Mouse (Mus musculus): Measurements from ENCODE around the gene Trex2.
"Not testable (repeated sequence)": the region's sequence is repeated elsewhere in the genome, so short reads cannot be mapped to it uniquely, and the experiment has no call there.

Gene Trex2

DNA sequence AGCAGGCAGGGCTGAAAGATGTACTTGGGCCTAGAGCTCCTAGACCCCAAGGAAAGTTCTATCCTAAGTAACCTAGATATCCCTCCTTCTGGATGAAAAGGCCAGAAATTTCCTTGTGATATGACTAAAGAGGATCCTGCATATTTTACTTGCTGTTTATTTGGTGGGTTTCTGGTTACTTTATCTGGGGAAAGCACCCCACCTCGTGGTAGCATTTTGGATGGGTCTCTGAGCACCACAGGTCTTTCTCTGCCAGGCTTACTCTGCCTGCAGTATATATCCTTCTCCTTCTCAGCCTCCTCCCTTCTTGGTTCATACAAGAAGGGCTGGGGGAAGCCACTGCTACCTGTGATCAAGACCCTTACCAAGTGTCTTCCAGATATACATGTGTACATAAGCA is 22.4 kb downstream of the Trex2 start:
- DNase-seq = no peak

DNA sequence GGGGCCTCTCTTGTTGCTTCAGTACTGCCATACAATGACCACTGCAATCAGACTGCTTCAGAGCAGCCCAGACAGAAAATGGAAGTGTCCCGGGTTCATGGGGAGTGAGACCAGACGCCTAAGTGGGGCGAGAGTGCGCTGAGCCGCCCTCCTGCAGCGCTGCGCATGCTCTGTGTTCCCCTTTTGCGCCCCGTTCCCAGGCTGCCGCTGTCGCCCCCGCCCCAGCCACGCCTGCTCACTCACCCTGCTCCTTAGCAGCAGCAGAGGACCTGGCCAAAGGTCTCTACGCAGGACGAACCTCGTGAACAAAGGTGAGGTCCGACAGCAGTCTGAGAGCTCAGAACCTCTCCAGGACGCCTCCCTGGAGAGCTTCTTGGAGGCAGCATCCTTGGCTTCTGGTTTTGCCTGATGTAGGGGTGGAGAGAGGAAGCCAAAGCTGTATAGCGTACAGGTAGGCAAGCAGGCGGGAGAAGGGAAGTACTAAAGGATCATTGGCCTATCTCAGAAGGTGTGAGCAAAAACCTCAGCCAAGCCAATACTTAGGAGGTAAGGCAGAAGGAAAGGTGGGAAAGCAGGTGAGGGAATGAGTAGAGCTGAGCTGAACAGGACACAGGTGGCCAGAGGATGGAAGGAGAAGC is 24.1 kb downstream of the Trex2 start, which contains the start of gene Zfp92:
Gene Zfp92, plus strand, starts transcription at position 217 of the 638 bp plus-strand sequence.
- DNase-seq = no peak

DNA sequence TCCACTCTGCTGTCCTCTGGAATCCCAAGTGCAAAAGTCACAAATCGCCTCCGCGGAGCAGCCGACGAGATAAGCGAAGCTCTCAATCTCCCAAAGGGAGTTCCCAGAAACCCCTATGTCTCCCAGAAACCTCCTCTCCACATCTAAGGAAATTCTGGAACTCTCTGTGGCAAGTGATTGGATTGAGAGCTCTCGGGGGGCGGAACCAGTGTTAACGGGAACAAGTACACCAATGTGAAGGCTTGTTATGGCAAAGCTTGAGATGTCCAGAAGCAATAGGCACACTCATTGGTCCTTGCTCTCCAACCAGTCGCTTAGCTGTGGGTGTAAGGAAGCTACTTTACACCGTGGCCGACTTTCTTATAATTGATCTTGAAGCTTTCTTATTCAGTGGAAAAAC is 33.5 kb downstream of the Trex2 start:
- no peak for DNase-seq

DNA sequence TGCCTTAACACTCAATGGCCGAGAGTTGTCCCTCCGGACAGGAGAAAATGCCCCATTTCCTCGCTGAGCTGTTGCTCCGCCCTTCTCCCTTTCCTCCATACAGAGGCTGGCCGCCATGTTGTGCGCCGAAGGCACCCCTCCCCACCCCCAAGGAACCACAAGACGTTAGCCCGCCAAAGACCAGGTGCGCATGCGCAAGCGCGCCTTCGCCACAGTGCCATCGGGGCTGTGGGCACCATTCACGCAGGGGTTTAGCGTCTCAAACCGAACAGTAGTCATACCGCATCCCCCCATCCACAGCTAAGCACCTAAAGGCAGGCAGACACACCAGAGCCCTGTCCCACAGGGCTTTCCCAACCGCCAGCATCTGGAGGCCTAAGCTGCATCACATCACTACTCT is 34.2 kb downstream of the Trex2 start:
- DNase-seq = no peak

DNA sequence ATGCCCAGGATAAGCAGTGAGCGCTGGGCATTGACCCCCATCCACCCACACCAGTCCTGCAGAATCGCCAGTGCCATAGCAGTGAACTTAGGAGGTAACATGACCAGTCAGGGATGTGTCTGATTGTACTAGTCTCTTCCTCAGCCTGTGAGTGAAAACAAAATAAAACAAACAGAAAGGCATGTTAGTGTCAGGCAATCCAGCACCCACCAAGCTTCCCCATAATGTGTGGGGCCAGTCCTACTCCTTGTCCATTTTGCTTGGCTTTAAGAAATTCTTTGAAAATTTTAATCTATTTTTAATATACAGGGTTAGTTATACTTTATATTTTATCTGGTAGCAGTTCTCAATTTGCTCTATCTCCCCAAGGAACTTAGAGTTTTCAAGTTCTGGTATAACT is 36.5 kb downstream of the Trex2 start, which contains the start of gene Gm18336:
Gene Gm18336, minus strand, starts transcription at position 101 of the 400 bp plus-strand sequence.
- not testable (repeated sequence) for DNase-seq

DNA sequence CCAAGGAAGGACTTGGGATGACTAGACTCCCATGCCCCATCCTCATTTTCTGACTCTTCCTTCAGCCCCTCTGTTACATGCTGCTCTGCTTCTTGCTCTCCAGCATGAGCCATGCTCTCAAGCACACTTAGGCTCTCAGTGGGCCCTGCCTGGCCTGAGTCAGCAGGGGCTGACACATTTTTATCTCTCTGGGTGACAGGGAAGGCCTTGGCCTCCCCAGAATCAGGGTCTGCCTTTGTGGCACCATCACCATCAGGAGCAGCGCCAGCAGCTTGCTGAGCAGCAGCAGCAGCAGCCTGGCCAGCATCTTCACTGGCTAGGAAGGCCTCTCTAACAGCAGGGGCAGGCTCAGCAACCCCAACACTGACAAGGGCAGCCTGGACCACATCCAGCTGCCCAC is 38.7 kb downstream of the Trex2 start:
- DNase-seq = no peak

DNA sequence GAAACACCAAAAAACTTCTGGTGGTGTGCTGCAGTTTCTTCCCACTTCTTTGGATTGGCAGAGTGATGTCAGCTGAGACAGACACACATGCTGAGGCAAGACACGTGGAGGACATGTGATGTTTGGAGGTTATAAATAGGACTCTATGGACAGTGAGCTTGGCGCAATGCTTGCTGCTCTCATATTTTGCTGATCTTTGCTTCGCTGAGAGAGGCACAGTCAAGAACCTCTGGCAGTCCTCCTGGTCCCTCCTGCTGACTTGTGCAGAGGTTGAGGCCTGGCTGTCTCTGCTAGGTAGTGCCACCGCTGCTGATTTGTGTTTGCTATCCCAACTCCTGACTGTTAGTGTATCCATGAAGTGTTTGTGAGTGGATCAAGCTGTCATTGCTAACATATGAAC is 43.7 kb downstream of the Trex2 start:
- DNase-seq = no peak

DNA sequence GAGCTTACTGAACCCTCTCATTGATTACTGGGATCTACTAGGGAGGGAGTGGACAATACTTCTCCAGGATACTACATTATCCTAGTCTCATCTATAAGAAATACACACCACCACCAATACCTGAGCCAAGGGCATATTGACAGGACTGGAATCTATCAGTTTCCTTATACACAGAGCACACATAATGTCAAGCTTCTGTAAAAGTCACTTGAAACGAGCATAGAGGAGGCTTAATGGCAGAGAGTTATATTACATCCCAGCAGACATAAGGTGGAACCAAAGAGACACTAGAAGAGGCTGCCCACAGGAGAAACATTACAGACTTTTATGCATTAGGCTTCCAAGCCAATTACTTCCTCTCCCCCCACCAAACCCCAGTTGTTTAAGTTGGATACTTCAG is 50.2 kb downstream of the Trex2 start:
- DNase-seq = no peak

DNA sequence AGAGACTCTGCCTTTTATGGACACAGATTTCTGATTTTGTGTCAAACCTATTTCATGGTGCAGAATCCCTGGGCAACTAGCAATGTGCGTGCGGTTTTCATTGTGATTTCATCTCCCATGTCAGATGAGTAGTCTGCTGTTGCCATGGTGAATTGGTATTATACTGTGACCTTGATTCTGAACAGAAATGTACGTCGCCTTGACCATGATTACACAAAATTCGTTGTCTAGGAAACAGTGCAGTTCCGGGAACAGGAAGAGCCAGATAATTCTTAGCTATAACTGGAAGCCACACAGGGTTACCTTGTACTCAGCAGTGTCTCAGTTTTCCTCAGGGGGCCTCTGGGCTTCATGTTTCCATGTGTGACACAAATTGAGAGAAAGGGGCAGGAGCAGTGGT is 50.7 kb downstream of the Trex2 start:
- no peak for DNase-seq

Measured in cerebellum, postnatal 36 days (tissue).